Mouse (Mus musculus): ENCODE data around the gene Chchd10.

DNA sequence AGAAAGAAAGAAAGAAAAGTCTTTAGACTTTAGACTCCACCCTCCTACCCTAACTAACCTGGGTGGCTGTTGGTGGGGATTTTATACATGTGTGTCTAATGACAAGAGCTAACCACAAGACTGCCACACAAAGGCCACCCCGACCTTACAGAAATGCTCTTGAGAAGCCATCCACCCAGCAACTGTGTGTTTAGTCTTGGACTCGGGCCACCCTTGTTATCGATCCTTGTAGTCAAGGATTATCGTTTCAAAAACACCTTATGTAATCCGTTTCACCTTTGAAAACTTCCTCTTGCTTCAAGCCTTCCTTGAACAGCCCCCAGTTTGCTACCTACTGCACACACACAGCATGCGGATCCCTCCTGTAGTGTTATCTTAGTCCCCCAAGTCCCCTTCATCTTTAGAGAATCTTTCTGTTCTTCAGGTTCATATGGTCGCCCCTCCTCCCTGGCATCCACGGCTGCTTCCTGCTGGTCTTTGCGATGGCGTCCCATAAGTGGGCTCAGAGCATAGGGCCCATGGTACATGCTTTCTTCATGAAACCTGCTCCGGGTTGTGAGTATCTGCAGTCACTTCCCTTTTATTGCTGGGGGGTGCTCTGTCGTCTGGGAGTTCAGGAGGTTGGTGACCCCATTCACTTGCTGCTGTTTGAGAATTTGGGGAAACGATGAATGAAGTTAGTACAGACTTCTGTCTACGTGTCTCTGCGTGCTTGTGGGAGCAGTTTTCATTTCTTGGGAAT, 10.0 kb downstream of the Chchd10 start, which contains the start of gene Vpreb3:
- TF ChIP-seq CTCF (IDR thresholded peaks at IDR 0.05; ENCODE audit: low read depth) (no peak), EP300 (IDR thresholded peaks at IDR 0.05; ENCODE audit: low read depth) (no peak)
